In the genomic region with DNA sequence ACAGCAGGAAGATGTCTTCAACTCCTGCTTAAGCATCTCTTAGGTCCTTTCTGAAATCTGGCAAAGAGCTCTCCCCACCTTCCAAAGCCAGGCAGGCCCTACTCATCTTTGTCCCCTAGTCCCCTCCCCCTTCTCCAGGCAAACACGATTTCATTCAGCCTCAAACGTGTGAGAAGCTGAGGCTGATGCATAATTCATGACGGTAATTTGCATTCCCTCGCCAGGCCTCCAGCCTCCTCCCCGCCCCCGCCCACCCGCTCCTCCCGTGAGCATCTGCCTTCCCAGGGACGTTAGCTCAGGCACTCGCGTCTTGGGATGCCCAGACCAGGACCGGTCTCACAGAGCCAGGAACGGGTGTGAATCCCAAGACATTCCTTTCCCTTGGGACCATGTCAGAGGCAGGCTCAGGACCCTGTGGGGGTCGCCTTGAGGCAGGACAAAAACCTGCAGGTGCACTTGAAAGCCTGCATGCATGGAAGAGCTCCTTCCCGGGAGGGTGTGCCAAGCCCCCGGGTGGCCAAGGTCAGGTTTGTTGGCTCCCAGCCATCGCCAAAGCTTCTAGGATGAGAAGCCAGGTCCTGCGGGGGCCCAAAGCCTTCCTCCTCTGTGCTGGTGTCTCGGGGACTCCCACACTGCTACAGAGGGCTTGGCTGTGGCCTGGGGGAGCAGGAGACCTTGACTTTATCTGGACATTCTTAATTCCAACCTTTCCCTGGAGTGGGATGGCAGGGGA, we compare ENCODE assay signal across 7 mouse cellular contexts. TPM values are rescaled to one million over a fixed set of nuclear protein-coding genes. Genes with fewer than 3 reads are reported as not detected.
A peak's percentile ranks its signal among the peaks of the same experiment; 100 is the strongest.
DNase-seq lines count a peak whose midpoint lies in the region; ATAC-seq and TF ChIP-seq lines count a peak whose summit lies in the region.

No protein-coding gene starts in this region.

- peaks cover 77% of the 10 kb centered on the region for H3K4me1 ChIP-seq in E14TG2a.4 (replicated peaks; ENCODE audit: low read depth, low read length)
- peaks cover 27% of the 10 kb centered on the region for H3K4me1 ChIP-seq in forebrain, embryonic 12.5 days
- peaks cover 22% of the 10 kb centered on the region for H3K4me1 ChIP-seq in neural tube, embryonic 15.5 days
- no peaks in the 10 kb centered on the region for H3K4me1 ChIP-seq in thymus, adult 2 months (replicated peaks; ENCODE audit: control insufficient read depth, insufficient read depth, low read length)

- H3K4me3 ChIP-seq in E14TG2a.4 (replicated peaks; ENCODE audit: low read length): peak overlapping the region; percentile 63
- H3K4me3 ChIP-seq in forebrain, embryonic 12.5 days (replicated peaks): peak overlapping the region; percentile 14; the same call in 1 of the 2 replicates
- 0 out of 2 replicates have a peak overlapping the region, but pooled peaks have one; percentile 18 for H3K4me3 ChIP-seq in neural tube, embryonic 15.5 days (replicated peaks)
- no peak overlapping the region for H3K4me3 ChIP-seq in thymus, adult 2 months (ENCODE audit: control insufficient read depth, insufficient read depth, low read length)
- H3K4me3 ChIP-seq in gastrocnemius, adult 2 months: no peak overlapping the region

- WGBS in forebrain, embryonic 12.5 days: 3% methylated on average over 19 of the region's 19 CpGs
- WGBS in neural tube, embryonic 15.5 days: 3% methylated on average over 19 of the region's 19 CpGs
- WGBS in thymus, adult 2 months: 21% methylated on average over 19 of the region's 19 CpGs

- H3K27ac ChIP-seq in forebrain, embryonic 12.5 days: peak overlapping the region; percentile 63; the same call in 1 of the 2 replicates
- peak overlapping the region; percentile 71 for H3K27ac ChIP-seq in neural tube, embryonic 15.5 days (replicated peaks)
- H3K27ac ChIP-seq in thymus, adult 2 months (ENCODE audit: control insufficient read depth, insufficient read depth, low read length): no peak overlapping the region
- no peak overlapping the region for H3K27ac ChIP-seq in gastrocnemius, adult 2 months

- no peaks in the 10 kb centered on the region for H3K9me3 ChIP-seq in E14TG2a.4 (ENCODE audit: low read length)
- no peaks in the 10 kb centered on the region for H3K9me3 ChIP-seq in forebrain, embryonic 12.5 days
- H3K9me3 ChIP-seq in neural tube, embryonic 15.5 days (replicated peaks): no peaks in the 10 kb centered on the region

- peak; percentile 92 for ATAC-seq in forebrain, embryonic 12.5 days (ENCODE audit: low FRiP score)
- peak; percentile 82 for ATAC-seq in neural tube, embryonic 15.5 days (ENCODE audit: low FRiP score)

- peak overlapping the region; percentile 33; the same call in 1 of the 2 replicates for H3K9ac ChIP-seq in forebrain, embryonic 12.5 days
- H3K9ac ChIP-seq in neural tube, embryonic 15.5 days (replicated peaks): no peak overlapping the region; the same call in 1 of the 2 replicates

- TF ChIP-seq POLR2A in thymus, adult 2 months (IDR thresholded peaks at IDR 0.05; ENCODE audit: control insufficient read depth, extremely low read depth, insufficient read depth, low read length, poor library complexity): no peak

- H3K36me3 ChIP-seq in E14TG2a.4 (ENCODE audit: insufficient read depth, low read length): no peaks in the 10 kb centered on the region
- H3K36me3 ChIP-seq in forebrain, embryonic 12.5 days (replicated peaks): no peaks in the 10 kb centered on the region
- no peaks in the 10 kb centered on the region for H3K36me3 ChIP-seq in neural tube, embryonic 15.5 days
- H3K36me3 ChIP-seq in thymus, adult 2 months (ENCODE audit: control insufficient read depth, insufficient read depth, low read length): no peaks in the 10 kb centered on the region

- H3K27me3 ChIP-seq in E14TG2a.4 (ENCODE audit: insufficient read depth, low read length): peaks cover 4% of the 10 kb centered on the region; the same call in 1 of the 2 replicates
- H3K27me3 ChIP-seq in forebrain, embryonic 12.5 days: peaks cover 13% of the 10 kb centered on the region
- 0 out of 2 replicates have a peak, but pooled peaks cover 4% of the 10 kb centered on the region for H3K27me3 ChIP-seq in neural tube, embryonic 15.5 days (replicated peaks)
- no peaks in the 10 kb centered on the region for H3K27me3 ChIP-seq in thymus, adult 2 months (ENCODE audit: control insufficient read depth, insufficient read depth, low read length)

- TF ChIP-seq CTCF in E14TG2a.4 (conservative IDR thresholded peaks at IDR 0.05; ENCODE audit: low read length): no peak
- TF ChIP-seq CTCF in thymus, adult 2 months (IDR thresholded peaks at IDR 0.05; ENCODE audit: borderline replicate concordance, control insufficient read depth, extremely low read depth, insufficient read depth, low read length, poor library complexity): no peak
- no peak for TF ChIP-seq CTCF in gastrocnemius, adult 2 months (IDR thresholded peaks at IDR 0.05)

- intact Hi-C loops in gastrocnemius, adult 2 months (cut with DNase I): no loop called here

- peak overlapping the region; percentile 46 for H3K4me2 ChIP-seq in forebrain, embryonic 12.5 days
- peak overlapping the region; percentile 56 for H3K4me2 ChIP-seq in neural tube, embryonic 15.5 days

- DNase-seq in ES-CJ7 (ENCODE audit: low read depth, low spot score): peak; percentile 98
- DNase-seq in left cerebral cortex, adult 11 months (ENCODE audit: low spot score): peak; percentile 13
- DNase-seq in thymus, adult 2 months: no peak
- DNase-seq in gastrocnemius, adult 2 months: no peak

RNA-seq across cellular contexts. Expression of a gene that starts 33.2 kb away (rescaled TPM):
- polyA plus RNA-seq in forebrain, embryonic 12.5 days (2016; fragmentation: Nextera tagmentation; extraction: Ambion mirVana): 1.8 and 2.3 TPM in 2 replicates
- 2.1 and 2.4 TPM in 2 replicates for polyA plus RNA-seq in neural tube, embryonic 15.5 days (2015; fragmentation: Nextera tagmentation; extraction: Ambion mirVana)
- polyA plus RNA-seq in thymus, adult 2 months (2012; rRNA removed): 2.5 and 3.6 TPM in 2 replicates
- total RNA-seq in gastrocnemius, adult 2 months (2021): under 1 TPM; 0.43 to 0.89 TPM

Comparison
In these comparisons a context has a peak if more than half of its experiments do, and no peak if none do; other contexts are left out.
1. H3K4me3 ChIP-seq: peak in E14TG2a.4 (single experiment), forebrain, embryonic 12.5 days (single experiment) and neural tube, embryonic 15.5 days (single experiment); none in thymus, adult 2 months (single experiment) and gastrocnemius, adult 2 months (single experiment).
2. DNase-seq: peak in ES-CJ7 (single experiment) and left cerebral cortex, adult 11 months (single experiment); none in thymus, adult 2 months (single experiment) and gastrocnemius, adult 2 months (single experiment).
3. H3K27ac ChIP-seq: peak in forebrain, embryonic 12.5 days (single experiment) and neural tube, embryonic 15.5 days (single experiment); none in thymus, adult 2 months (single experiment) and gastrocnemius, adult 2 months (single experiment).